Mouse (Mus musculus) spleen, adult 2 months (tissue): Measurements from ENCODE around the gene Ndufaf3.

Experiments
- CTCF ChIP-seq: fragments of 200-500 bp; IDR thresholded peaks from 2 replicates; pipeline ENCODE4 v1.5.1; 2011; ENCODE audit warnings: mild to moderate bottlenecking, inconsistent platforms; ENCODE audit not compliant: insufficient read depth, insufficient read length, insufficient replicate concordance; ENCODE audit errors: extremely low read depth
- POLR2A ChIP-seq: fragments of 200-500 bp; IDR thresholded peaks from 2 replicates; pipeline ENCODE4 v1.6.1; 2011; ENCODE audit warnings: low read depth, low read length, inconsistent platforms

DNA sequence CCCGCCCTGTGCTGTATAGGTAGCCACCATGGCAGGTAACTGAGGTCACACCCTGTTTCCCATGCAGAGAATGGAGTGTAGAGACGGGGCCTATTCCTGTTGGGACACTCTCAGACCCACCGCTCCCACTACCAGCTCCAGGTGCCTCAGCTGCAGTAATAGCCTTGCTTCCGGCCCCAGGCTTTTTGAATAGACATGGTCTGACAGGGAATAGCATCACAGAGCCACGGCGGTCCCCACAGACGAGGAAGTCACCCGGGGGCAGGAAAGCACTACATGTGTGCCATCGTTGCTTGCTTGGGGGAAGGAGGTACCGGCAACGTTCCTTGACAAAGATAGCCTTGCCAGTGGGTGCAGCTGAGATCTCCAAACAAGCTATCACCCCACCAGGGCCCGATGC lies 7.7 kb upstream of the Ndufaf3 start:
- no peak for TF ChIP-seq POLR2A
- TF ChIP-seq CTCF: no peak
